Mouse (Mus musculus) C2C12 (cell line): Measurements from ENCODE around the gene Wee1. TPM values are rescaled to one million over a fixed set of nuclear protein-coding genes. Genes with fewer than 3 reads are reported as not detected.
"Not testable (repeated sequence)": the region's sequence is repeated elsewhere in the genome, so short reads cannot be mapped to it uniquely, and the experiment has no call there.

Experiments
- H3K27me3 ChIP-seq: one replicate; pipeline ENCODE4 v1.6.1; 2011; ENCODE audit not compliant: control insufficient read depth, insufficient read depth, insufficient read length
- H3K36me3 ChIP-seq: one replicate; pipeline ENCODE4 v1.6.1; 2011; ENCODE audit not compliant: control insufficient read depth, insufficient read depth
- H3K4me3 ChIP-seq: one replicate; pipeline ENCODE4 v1.5.1; 2011; ENCODE audit warnings: mild to moderate bottlenecking, control low read depth; ENCODE audit not compliant: poor library complexity, insufficient read depth, severe bottlenecking
- H3K79me2 ChIP-seq: one replicate; pipeline ENCODE4 v1.6.1; 2011; ENCODE audit not compliant: control insufficient read depth, insufficient read depth
- H3K79me3 ChIP-seq: one replicate; pipeline ENCODE4 v1.6.1; 2011; ENCODE audit warnings: low read depth, control low read depth
- H3ac ChIP-seq: one replicate; pipeline ENCODE3; 2011; ENCODE audit warnings: low read depth; ENCODE audit not compliant: control insufficient read depth, insufficient read length
- CEBPB ChIP-seq: IDR thresholded peaks from one replicate; pipeline ENCODE4 v1.6.1; 2011; ENCODE audit warnings: low read depth, mild to moderate bottlenecking, control low read depth, moderate library complexity
- CTCF ChIP-seq: IDR thresholded peaks from one replicate; pipeline ENCODE4 v1.5.1; 2011; ENCODE audit not compliant: control insufficient read depth, insufficient read depth, insufficient read length
- FOSL1 ChIP-seq: IDR thresholded peaks from one replicate; pipeline ENCODE4 v1.8.0; 2011; ENCODE audit warnings: mild to moderate bottlenecking, low read length; ENCODE audit not compliant: poor library complexity, insufficient read depth, severe bottlenecking
- MAX ChIP-seq: IDR thresholded peaks from one replicate; pipeline ENCODE4 v1.6.1; 2011; ENCODE audit warnings: mild to moderate bottlenecking, control low read depth
- MYOD1 ChIP-seq: IDR thresholded peaks from one replicate; pipeline ENCODE4 v1.6.1; 2011; ENCODE audit warnings: low read depth; ENCODE audit not compliant: control insufficient read depth, insufficient read length
- MYOG ChIP-seq: IDR thresholded peaks from one replicate; pipeline ENCODE4 v1.6.1; 2011; ENCODE audit not compliant: control insufficient read depth, insufficient read length; ENCODE audit errors: extremely low read depth
- USF1 ChIP-seq: IDR thresholded peaks from one replicate; pipeline ENCODE4 v1.6.1; 2011; ENCODE audit warnings: low read depth, mild to moderate bottlenecking, control low read depth, moderate library complexity
- polyA plus RNA-seq: library from polyadenylated mRNA; unstranded; fragments of >200 nt; fragmentation: generic; extraction: Trizol; gene quantifications from one replicate; pipeline ENCODE4 v1.2.1, GENCODE M21; 2012; ENCODE audit warnings: missing spikeins

The Wee1 gene
- polyA plus RNA-seq, 1 experiment = 15.8 TPM

DNA sequence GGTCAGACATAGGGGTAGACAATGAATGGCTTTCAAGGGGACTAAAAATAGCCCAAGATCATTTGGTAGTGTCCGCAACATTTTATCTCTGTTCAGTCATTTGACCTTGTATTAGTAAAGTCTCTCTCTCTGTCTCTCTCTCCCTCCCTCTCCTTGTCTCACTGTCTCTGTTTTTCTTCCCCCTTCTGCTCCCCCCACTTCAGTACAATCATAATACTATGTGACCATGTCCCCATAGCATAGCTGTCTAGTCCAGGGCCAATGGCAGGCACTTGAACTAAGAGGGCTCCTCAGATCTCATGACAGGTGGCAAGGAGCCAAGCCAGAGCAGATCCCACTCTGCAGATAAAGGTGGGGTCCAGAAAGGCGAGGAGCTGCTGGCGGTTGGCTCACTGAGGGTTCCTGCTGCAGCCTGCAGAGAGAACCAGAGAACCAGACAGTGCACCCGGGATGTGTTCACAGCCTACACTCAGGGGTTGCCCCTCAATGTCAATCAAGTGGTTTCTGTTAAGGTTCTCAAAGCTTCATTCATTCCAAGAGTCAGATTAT is 34.9 kb downstream of the Wee1 start:
- Histone ChIP-seq H3K27me3 (no peaks in the 10 kb centered on the region), H3ac (no peak overlapping the region), H3K4me3 (no peak overlapping the region), H3K79me3 (no peaks in the 10 kb centered on the region), H3K79me2 (no peaks in the 10 kb centered on the region), H3K36me3 (no peaks in the 10 kb centered on the region)
- no peak for TF ChIP-seq MYOG
- no peak for TF ChIP-seq MAX
- TF ChIP-seq MYOD1 = no peak
- TF ChIP-seq CTCF = no peak
- no peak for TF ChIP-seq USF1
- no peak for TF ChIP-seq CEBPB
- TF ChIP-seq FOSL1 = no peak

- Histone ChIP-seq H3K79me3 (no peaks in the 10 kb centered on the region), H3K79me2 (no peaks in the 10 kb centered on the region), H3K27me3 (no peaks in the 10 kb centered on the region), H3K4me3 (no peak overlapping the region), H3K36me3 (no peaks in the 10 kb centered on the region), H3ac (no peak overlapping the region)
- no peak for TF ChIP-seq MYOG
- TF ChIP-seq CEBPB = no peak
- TF ChIP-seq FOSL1 = no peak
- TF ChIP-seq USF1 = no peak
- no peak for TF ChIP-seq MAX
- no peak for TF ChIP-seq MYOD1
- no peak for TF ChIP-seq CTCF
Measured at GRCm38 (mm10) chr7:110157261-110157910, 35.5 kb downstream of the Wee1 start.

- Histone ChIP-seq H3K4me3 (no peak overlapping the region), H3K36me3 (no peaks in the 10 kb centered on the region), H3K79me3 (no peaks in the 10 kb centered on the region), H3K27me3 (no peaks in the 10 kb centered on the region), H3ac (no peak overlapping the region), H3K79me2 (no peaks in the 10 kb centered on the region)
- TF ChIP-seq MYOD1 (no peak), CTCF (no peak), USF1 (no peak), FOSL1 (no peak), MAX (no peak)
Measured at GRCm38 (mm10) chr7:110158073-110158472, 36.2 kb downstream of the Wee1 start.

GRCm38 (mm10) chr7:110160109-110160508 is 38.3 kb downstream of the Wee1 start:
- H3K79me2 ChIP-seq, H3K36me3 ChIP-seq, H3K79me3 ChIP-seq, H3ac ChIP-seq, H3K4me3 ChIP-seq, H3K27me3 ChIP-seq: not testable (repeated sequence)

- Histone ChIP-seq H3K27me3 (no peaks in the 10 kb centered on the region), H3K79me2 (no peaks in the 10 kb centered on the region), H3K4me3 (no peak overlapping the region), H3K79me3 (no peaks in the 10 kb centered on the region), H3ac (no peak overlapping the region), H3K36me3 (no peaks in the 10 kb centered on the region)
- TF ChIP-seq MYOG = no peak
Measured at GRCm38 (mm10) chr7:110160601-110161000, 38.8 kb downstream of the Wee1 start.

- Histone ChIP-seq H3K79me2 (no peaks in the 10 kb centered on the region), H3K27me3 (no peaks in the 10 kb centered on the region), H3ac (no peak overlapping the region), H3K79me3 (no peaks in the 10 kb centered on the region), H3K36me3 (no peaks in the 10 kb centered on the region), H3K4me3 (no peak overlapping the region)
- TF ChIP-seq MYOG (no peak), USF1 (no peak), CTCF (no peak), MAX (no peak), MYOD1 (no peak), CEBPB (no peak), FOSL1 (no peak)
Measured at GRCm38 (mm10) chr7:110163024-110163423, 41.2 kb downstream of the Wee1 start.
